Mouse (Mus musculus) hindlimb bud, embryonic 11.5 days (tissue): ENCODE measurements around the gene Atp5j2.
A peak's percentile ranks its signal among the peaks of the same experiment; 100 is the strongest.
"Not testable (repeated sequence)": the region's sequence is repeated elsewhere in the genome, so short reads cannot be mapped to it uniquely, and the experiment has no call there.

ENCODE experiments used
- DNase-seq: peaks from one replicate; pipeline ENCODE4 v3.0.0-alpha.2; 2012; ENCODE audit warnings: low read depth, low spot score; ENCODE audit errors: extremely low spot score

Atp5j2 gene

DNA sequence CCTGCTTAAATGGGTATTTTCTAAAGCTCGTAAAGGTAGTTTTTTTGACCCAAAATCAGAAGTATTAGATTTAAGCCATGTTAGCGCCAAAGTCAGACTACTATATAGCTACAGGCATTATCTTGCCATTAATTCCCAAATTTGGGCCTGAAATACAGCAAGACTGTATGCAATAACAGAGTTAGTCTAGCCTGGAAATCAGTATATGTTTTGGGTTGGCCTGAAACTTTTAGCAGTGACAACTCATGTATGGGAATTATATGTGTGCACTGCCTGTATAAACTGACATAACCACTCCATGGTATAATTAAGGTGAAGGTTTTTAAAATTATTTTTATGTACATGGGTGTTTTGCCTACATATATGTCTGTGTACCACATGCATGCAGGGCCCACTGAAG is at the start of gene Atp5j2:
Gene Atp5j2 (minus strand): TSS at position 101 of the 400 bp plus-strand sequence.
- DNase-seq = no peak

DNA sequence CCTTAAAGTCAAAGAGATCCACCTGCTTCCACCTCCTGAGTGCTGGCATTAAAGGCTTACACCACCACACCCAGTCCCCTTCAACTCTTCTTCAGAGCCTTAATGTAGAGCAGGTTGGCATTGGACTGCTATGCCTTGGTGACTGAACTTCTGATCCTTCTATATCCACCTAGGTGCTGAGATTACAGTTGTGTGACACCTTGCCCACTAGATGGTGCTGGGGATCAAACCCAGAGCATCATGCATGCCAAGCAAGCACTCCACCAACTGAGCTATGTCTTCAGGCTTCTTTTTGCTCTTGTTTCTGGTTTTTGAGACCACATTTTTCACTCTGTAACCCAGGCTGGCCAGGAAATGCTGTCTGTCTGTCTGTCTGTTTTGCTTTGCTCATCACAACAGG is 42.8 kb upstream of the Atp5j2 start:
- no peak for DNase-seq

GRCm38 (mm10) chr5:145231893-145232411 is 40.1 kb upstream of the Atp5j2 start:
- DNase-seq = no peak

- DNase-seq = peak; percentile 83
Observed at GRCm38 (mm10) chr5:145231367-145231871, 39.6 kb upstream of the Atp5j2 start, which contains the start of gene Zfp655. Gene Zfp655, plus strand, starts transcription at chr5:145231715.

GRCm38 (mm10) chr5:145230641-145231040 is 38.8 kb upstream of the Atp5j2 start:
- no peak for DNase-seq

DNA sequence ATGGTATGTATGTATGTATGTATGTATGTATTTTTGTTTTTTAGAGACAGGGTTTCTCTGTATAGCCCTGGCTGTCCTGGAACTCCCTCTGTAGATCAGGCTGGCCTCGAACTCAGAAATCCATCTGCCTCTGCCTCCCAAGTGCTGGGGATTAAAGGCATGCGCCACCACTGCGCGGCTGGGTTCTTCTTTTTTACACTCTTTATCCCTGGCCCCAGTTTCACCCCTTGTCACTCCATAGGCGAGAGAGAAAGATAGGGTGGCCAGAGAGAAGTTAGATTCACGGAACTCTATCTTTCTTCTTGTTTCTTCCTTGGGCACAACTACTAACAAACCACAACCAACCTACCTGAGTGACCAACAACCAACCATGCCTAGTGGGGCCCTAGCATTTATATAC is 37.4 kb upstream of the Atp5j2 start:
- not testable (repeated sequence) for DNase-seq

GRCm38 (mm10) chr5:145226453-145226852 is 34.6 kb upstream of the Atp5j2 start:
- DNase-seq = no peak

GRCm38 (mm10) chr5:145223395-145223794 is 31.5 kb upstream of the Atp5j2 start:
- no peak for DNase-seq

DNA sequence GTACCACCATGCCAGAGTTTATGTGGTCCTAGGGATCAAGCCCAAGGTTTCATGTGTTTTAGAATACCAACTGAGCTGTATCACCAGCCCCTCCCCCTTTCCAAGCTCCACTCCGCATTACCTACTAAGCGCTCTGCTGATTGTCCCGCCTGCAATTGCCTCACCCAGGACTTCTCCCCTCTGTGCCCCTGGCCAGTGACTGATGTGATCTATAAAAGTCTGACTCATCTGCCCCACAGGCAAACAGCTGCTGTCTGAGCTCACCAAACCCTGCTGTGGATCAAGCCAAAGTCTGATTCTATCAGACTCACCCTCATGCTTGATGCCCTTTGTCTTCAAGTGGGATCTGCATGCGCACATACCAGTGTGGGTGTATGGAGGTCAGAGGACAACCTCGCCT is 31.0 kb upstream of the Atp5j2 start:
- no peak for DNase-seq

DNA sequence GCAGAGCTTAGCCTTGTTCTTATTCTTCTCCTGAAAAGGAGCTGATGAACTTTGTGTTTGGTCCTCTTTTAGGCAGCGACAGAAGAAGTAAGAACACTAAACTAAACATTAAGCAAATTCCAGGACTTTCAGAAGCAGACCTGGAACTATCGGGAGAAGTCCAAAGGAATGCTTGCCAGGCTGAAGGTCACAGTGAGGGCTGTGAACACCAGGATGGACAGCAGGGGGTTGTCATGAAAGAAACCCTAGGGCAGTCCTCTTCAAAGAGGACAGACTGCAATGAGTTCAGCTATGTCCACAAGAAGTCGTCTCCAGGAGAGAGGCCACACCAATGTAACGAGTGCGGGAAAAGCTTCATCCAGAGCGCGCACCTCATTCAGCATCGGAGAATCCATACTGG is 28.1 kb upstream of the Atp5j2 start:
- DNase-seq = no peak

DNA sequence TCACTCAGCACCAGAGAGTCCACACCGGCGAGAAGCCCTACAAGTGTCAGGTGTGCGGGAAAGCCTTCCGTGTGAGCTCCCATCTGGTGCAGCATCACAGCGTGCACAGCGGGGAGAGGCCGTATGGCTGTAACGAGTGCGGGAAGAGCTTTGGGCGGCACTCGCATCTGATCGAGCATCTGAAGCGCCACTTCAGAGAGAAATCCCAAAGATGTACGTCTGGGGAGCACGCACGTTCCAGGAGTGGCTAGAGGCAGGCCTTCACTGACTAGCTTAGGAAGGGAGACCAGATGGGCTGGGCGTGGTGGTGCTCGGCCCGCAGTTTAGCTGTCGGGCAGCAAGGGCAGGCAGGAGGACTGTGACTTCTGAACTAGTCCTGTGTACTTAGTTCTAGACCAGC is 26.8 kb upstream of the Atp5j2 start:
- no peak for DNase-seq

DNA sequence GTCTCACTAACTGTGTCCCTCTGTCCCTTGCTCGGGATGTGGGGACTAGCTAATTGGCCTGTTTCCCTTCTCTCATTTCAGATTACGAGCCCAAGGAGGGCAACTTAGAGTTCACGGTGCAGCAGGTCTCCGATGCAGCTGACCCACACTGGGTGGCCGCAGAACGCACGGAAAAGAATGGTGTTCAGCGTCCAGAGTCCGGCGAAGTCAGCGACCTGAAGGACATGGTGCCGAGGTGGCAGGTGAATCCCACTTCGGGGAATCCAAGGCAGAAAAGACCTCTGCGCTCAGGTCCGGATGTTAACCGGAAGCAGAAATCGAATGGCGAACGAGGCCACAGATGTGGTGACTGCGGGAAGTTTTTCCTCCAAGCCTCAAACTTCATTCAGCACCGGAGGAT is 26.3 kb upstream of the Atp5j2 start:
- DNase-seq = no peak

- DNase-seq = no peak
Observed at GRCm38 (mm10) chr5:145217746-145218145, 25.9 kb upstream of the Atp5j2 start.

DNA sequence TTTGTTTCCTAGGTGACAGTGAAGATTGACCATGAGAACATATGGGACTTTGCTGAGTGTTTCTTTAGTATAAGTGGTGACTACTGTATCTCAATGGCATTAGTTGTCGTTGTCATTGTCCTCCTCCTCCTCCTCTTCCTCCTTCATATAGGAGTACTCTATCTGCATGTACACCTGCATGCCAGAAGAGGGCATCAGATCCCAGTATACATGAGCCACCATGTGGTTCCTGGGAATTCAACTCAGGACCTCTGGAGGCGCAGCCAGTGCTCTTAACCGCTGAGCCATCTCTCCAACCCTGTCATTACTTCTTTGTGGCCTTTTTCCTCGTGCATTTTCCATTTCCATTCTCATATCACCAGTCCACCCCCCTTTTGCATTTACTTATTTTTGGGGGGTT is 22.8 kb upstream of the Atp5j2 start:
- no peak for DNase-seq

DNA sequence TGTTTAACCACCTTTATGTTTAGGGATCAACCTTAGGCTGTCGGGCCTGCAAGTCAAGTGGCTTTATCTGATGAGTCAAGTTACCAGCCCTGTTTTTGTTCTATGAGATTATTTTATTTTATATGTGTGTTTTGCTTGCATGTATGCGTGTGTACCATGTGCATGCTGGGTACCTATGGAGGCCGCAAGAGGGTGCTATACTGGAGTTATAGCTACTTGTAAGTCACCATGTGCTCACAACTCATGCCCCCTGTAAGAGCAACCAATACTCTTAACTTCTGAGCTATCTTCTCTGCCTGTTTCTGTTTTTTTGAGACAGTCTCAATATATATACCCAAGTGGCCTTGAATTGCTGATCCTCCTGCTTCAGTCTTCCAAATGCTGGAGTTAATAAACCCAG is 21.6 kb upstream of the Atp5j2 start:
- DNase-seq = no peak

- no peak for DNase-seq
Observed at GRCm38 (mm10) chr5:145212216-145212615, 20.4 kb upstream of the Atp5j2 start.

- no peak for DNase-seq
Observed at GRCm38 (mm10) chr5:145211340-145211739, 19.5 kb upstream of the Atp5j2 start.

- not testable (repeated sequence) for DNase-seq
Observed at GRCm38 (mm10) chr5:145208391-145208790, 16.5 kb upstream of the Atp5j2 start.

DNA sequence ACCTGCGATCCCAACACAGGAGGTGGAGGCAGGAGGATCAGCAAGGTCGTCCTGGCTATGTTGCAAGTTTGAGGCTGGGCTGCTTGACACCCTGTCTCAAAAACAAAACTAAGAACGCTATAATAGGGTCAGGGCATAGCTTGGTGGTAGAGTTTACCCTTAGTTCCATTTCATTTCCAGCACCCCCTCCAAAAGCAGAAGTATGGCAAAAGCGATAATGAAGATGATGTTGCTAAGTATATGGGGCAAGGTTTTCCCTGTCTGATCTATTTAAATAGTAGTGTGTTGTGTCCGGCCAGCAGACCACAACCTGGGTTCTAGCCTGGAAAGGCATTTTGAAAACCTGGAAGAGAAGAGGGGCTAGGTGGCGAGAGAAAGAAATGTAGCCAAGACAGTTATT is 16.1 kb upstream of the Atp5j2 start:
- no peak for DNase-seq

GRCm38 (mm10) chr5:145207385-145207784 is 15.5 kb upstream of the Atp5j2 start:
- no peak for DNase-seq

DNA sequence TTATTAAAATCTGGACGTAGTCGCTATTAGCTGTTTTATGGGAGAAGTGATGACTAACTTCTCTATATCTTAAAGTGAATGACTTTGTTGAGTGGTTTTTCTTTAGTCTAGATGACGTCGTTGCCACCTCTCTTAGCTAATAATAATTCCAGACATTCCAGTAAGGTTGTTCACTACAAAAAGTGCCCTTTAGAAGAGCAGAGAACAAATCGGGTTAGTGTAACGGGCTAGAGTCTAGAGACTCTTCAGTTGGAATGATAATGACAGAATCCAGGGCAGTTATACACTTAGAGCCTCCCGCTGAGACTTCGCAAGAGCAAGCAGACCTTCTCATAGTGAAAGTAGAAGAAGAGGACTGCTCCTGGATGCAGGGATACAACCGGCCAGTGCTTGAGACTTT is 13.2 kb upstream of the Atp5j2 start:
- no peak for DNase-seq

DNA sequence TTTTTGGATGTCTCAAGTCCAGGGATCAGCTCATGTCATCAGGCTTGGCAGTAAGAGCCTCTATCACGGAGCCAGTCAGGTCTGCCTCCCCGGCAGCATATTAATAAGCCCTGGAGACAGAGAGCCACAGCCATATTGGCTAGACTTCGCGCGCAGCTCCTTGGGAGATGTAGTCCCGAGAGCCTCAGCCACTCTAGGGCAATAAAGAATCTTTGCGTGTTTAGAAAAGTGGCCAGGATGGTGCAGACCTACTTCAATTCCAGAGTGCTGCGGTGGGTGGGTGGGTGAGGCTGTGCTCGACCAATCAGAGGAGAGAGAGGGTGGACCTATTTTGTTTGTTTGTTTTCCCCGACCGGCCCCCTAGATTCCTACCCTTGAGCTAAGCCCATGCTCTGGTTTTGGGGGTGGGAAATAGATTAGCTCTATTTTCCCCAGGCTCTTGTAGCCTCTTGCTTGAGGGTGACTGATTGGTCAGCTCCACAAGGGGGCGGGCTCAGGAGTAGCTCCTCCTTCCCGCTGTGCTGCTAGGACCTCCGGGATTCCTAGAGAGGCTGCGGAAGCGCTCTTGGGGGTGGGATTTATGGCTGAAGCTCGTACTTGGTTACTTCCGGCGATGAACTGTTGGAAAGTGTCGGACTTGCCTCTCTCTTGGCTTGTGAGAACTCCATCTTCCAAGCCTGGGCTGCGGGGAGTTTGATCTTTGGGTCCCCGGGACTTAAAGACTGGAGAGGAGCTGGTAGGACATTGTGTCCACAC is 12.3 kb upstream of the Atp5j2 start, which contains the start of gene Zkscan5:
Gene Zkscan5 (plus strand): TSS at position 627 of the 756 bp plus-strand sequence.
- DNase-seq = peak; percentile 93
